Mouse (Mus musculus): ENCODE results near the gene Gprin1. TPM values are rescaled to one million over a fixed set of nuclear protein-coding genes. Genes with fewer than 3 reads are reported as not detected.
"Not testable (repeated sequence)": the region's sequence is repeated elsewhere in the genome, so short reads cannot be mapped to it uniquely, and the experiment has no call there.

Gene Gprin1
- polyA plus RNA-seq, 1 experiment, result 0.05 TPM

DNA sequence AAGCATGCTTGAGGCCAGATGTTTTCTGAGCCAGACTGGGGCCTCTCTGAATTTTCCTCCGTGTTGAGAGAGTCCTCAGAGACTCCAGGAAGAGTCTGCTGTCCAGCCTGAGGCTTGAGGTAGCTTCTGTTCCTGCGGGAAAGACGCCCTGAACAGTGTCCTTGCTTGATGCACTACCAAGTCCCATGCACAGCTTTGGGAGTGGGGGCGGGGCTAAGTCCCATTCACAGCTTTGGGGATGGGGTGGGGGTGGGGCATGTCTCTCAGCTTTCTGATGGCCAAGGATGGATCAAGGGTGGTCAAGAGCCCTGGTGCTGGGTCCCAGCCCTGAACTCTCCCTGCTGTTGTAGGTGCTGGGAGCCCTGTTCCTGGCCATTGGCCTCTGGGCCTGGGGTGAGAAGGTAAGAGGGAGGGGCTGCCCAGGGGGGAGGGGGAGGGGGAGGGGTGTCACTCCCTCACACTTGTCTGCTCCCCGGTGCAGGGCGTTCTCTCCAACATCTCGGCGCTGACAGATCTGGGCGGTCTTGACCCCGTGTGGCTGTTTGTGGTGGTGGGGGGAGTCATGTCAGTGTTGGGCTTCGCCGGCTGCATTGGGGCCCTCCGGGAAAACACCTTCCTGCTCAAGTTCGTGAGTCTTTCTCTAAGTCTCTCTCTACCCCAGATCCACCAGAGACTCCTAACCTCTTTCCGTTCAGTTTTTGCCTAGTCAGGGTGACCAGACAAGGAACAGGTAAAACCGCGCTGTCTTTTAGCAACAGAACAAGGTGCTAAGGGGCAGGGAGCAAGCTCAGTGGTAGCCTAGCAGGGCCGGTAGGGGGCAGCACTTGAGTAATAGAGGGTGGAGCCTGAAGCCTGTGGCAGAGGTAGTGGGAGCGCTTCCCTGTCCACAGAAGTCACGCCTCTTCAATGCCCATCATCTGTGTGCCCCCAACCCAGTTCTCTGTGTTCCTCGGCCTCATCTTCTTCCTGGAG lies 42.9 kb upstream of the Gprin1 start:
- Histone ChIP-seq H3K36me3 (ENCODE audit: control insufficient read depth, insufficient read depth, low read length) (no peaks in the 10 kb centered on the region), H3K4me3 (ENCODE audit: extremely low read depth, insufficient read depth, insufficient read length) (no peak overlapping the region), H3K27ac (ENCODE audit: insufficient read depth, low read length) (no peak overlapping the region), H3K27me3 (ENCODE audit: control insufficient read depth, insufficient read depth, low read length) (peaks cover 5% of the 10 kb centered on the region), H3K4me1 (ENCODE audit: control insufficient read depth, insufficient read depth, insufficient read length) (peaks cover 6% of the 10 kb centered on the region)
- 37% methylated on average over 21 of the region's 21 CpGs for WGBS
- no peak for DNase-seq (ENCODE audit: low read depth in 1 of 2, low spot score in 2 of 2)
- no peak for TF ChIP-seq POLR2A (IDR thresholded peaks at IDR 0.05; ENCODE audit: low read depth, low read length)
- 0 out of 2 replicates have a peak, but pooled peaks have one; percentile 7 for TF ChIP-seq CTCF (IDR thresholded peaks at IDR 0.05; ENCODE audit: extremely low read depth, insufficient read depth, insufficient read length, insufficient replicate concordance)

DNA sequence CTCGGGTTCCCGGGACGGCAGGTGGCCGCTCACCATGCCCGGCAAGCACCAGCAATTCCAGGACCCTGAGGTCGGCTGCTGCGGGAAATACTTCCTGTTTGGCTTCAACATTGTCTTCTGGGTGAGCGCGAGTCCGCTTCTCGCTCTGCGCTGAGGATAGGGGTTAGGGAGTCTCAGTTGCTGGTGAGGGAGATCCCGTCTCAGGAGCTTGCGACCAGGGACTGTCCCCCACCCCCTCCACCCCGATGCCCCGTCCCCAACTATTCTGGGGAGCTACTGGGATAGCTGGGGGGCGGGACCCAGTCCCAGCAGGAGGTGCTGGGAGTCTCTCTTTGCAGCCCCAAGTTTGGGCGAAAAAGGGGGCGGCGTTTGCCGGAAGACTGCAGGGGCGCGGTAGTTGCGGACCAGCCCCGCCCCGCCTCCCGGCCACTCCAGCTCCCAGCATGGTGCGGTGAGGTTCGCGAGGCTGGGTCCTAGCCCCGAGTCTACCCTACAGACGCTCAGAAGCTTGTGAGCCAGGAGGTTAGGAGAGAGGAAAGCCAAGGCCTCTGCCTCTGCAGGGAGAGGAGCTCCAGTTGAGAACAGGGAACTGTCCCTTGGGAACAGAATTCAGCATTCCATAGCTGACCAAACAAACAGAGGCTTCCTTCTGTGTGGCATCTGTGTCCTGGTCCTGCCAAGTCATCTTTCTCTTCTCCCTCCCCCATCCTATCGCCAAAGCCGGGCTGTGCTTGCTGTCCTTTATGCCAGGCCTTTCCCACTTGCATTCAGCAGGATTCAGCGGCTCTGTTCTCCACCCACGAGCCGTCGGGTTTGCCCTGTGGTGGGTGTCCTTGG lies 40.1 kb upstream of the Gprin1 start:
- no peak for DNase-seq (ENCODE audit: low read depth in 1 of 2, low spot score in 2 of 2)

DNA sequence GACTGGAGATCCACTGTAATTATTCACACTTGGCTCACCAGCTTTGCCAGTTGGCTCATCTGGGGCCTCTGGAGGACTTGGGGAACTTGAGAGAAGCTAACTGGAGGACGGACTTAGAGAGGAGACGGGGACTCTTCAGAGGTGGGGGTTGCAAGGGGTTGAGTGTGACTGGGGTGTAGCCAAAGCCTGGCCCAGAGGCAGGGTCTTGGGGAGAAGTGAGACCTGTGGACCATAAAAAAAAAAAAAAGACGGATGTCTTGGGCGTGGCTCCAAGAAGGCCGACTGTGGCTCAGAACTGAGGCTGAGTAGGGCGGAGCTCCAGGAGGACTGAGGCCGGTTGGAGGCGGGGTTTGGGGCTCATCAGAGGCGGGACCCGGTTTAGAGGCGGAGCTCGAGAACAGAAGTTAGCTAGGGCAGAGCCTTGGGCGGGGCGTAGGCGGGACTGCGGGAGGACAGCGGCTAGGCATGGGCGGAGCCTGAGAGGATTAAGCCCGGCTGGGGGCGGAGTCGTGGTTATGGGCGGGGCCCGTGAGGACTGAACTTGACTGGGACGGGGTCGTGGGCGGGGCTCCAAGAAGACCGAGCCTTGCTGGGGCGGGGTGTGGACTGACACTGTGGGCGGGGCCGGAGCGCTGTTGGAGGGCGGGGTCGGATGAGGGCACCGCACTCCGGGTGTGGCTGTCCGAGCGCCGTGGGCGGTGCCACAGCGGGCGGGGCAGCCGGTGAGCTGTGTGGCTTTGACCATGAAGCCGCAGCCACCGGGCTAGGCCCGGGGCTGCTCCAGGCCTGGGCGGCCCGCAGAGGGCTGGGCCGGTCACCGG lies 39.3 kb upstream of the Gprin1 start, which contains the start of gene Tspan17:
Gene Tspan17 (plus strand): TSS at position 638 of the 821 bp plus-strand sequence.
- TF ChIP-seq POLR2A (IDR thresholded peaks at IDR 0.05; ENCODE audit: low read depth, low read length) (no peak), CTCF (IDR thresholded peaks at IDR 0.05; ENCODE audit: extremely low read depth, insufficient read depth, insufficient read length, insufficient replicate concordance) (no peak)

More for the DNA sequence above, 40.1 kb upstream of the Gprin1 start:
- WGBS, result 2% methylated on average over 38 of the region's 38 CpGs
- no peaks in the 10 kb centered on the region for H3K36me3 ChIP-seq (ENCODE audit: control insufficient read depth, insufficient read depth, low read length)
- H3K4me3 ChIP-seq (ENCODE audit: extremely low read depth, insufficient read depth, insufficient read length), result peak overlapping the region; percentile 59
- H3K4me1 ChIP-seq (ENCODE audit: control insufficient read depth, insufficient read depth, insufficient read length), result peaks cover 6% of the 10 kb centered on the region
- H3K27ac ChIP-seq (ENCODE audit: insufficient read depth, low read length), result no peak overlapping the region
- peaks cover 5% of the 10 kb centered on the region for H3K27me3 ChIP-seq (ENCODE audit: control insufficient read depth, insufficient read depth, low read length)
- TF ChIP-seq CTCF (IDR thresholded peaks at IDR 0.05; ENCODE audit: extremely low read depth, insufficient read depth, insufficient read length, insufficient replicate concordance) (no peak), POLR2A (IDR thresholded peaks at IDR 0.05; ENCODE audit: low read depth, low read length) (no peak)

DNA sequence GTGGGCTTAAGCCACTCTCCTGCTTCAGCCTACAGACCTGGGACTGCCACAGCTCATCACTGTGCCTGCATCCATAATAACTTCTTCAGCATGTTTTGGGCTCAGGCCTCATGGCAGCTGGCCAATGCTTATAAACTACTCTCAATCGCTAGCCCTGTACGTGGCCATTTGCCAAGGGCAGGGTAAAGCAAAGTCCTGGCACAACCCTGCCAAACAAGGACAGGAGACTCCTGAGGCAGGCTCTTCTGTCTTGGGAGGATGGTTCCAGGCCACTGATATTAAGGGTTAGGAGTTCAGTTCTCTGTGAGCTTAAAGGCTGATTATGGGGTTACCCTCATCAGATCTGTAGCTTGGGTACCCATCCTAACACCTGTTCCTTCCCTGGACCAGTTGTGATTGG lies 37.9 kb upstream of the Gprin1 start:
- not testable (repeated sequence) for H3K36me3 ChIP-seq (ENCODE audit: control insufficient read depth, insufficient read depth, low read length); DNase-seq (ENCODE audit: low read depth in 1 of 2, low spot score in 2 of 2); H3K4me3 ChIP-seq (ENCODE audit: extremely low read depth, insufficient read depth, insufficient read length); H3K4me1 ChIP-seq (ENCODE audit: control insufficient read depth, insufficient read depth, insufficient read length); H3K27me3 ChIP-seq (ENCODE audit: control insufficient read depth, insufficient read depth, low read length); H3K27ac ChIP-seq (ENCODE audit: insufficient read depth, low read length)
- WGBS, result 71% methylated on average over 2 of the region's 2 CpGs

More for the DNA sequence above, 39.3 kb upstream of the Gprin1 start, which contains the start of gene Tspan17:
- 4% methylated on average over 48 of the region's 49 CpGs for WGBS
- no peak within 1 kb of the TSS for H3K27ac ChIP-seq (ENCODE audit: insufficient read depth, low read length)
- peaks cover 6% of the 10 kb centered on the region for H3K4me1 ChIP-seq (ENCODE audit: control insufficient read depth, insufficient read depth, insufficient read length)
- no peaks in the 10 kb centered on the region for H3K36me3 ChIP-seq (ENCODE audit: control insufficient read depth, insufficient read depth, low read length)
- peaks cover 5% of the 10 kb centered on the region for H3K27me3 ChIP-seq (ENCODE audit: control insufficient read depth, insufficient read depth, low read length)
- peak; percentile 82 to 88 for DNase-seq (ENCODE audit: low read depth in 1 of 2, low spot score in 2 of 2)
- peak within 1 kb of the TSS; percentile 59 for H3K4me3 ChIP-seq (ENCODE audit: extremely low read depth, insufficient read depth, insufficient read length)

DNA sequence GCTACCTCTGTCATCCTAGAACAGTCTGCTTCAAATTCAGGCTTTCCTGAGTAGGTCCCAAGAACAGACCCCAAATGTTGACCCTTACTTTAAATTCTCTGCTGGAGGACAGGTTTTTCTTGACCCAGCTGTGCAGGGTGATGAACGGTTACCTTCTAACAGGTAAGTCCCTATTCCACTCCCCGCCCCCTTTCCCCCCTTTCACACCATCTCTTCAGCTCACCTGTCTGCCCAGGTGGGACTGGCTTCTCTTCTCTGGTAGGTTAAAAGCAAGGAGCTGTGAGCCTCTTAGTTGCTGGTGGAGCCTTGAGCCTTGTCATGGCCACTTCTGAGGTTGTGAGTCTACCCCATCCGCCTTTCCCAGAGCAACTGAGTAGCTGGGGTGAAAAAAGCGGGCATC lies 34.0 kb upstream of the Gprin1 start, which contains the start of gene Eif4e1b:
Gene Eif4e1b (plus strand): TSS at position 301 of the 400 bp plus-strand sequence.
- no peak within 1 kb of the TSS for H3K27ac ChIP-seq (ENCODE audit: insufficient read depth, low read length)
- H3K27me3 ChIP-seq (ENCODE audit: control insufficient read depth, insufficient read depth, low read length), result no peaks in the 10 kb centered on the region
- no peaks in the 10 kb centered on the region for H3K4me1 ChIP-seq (ENCODE audit: control insufficient read depth, insufficient read depth, insufficient read length)
- TF ChIP-seq CTCF (IDR thresholded peaks at IDR 0.05; ENCODE audit: extremely low read depth, insufficient read depth, insufficient read length, insufficient replicate concordance) (no peak), POLR2A (IDR thresholded peaks at IDR 0.05; ENCODE audit: low read depth, low read length) (no peak)
- H3K4me3 ChIP-seq (ENCODE audit: extremely low read depth, insufficient read depth, insufficient read length), result no peak within 1 kb of the TSS
- H3K36me3 ChIP-seq (ENCODE audit: control insufficient read depth, insufficient read depth, low read length), result no peaks in the 10 kb centered on the region
- no peak for DNase-seq (ENCODE audit: low read depth in 1 of 2, low spot score in 2 of 2)
- 86% methylated on average over 4 of the region's 4 CpGs for WGBS

DNA sequence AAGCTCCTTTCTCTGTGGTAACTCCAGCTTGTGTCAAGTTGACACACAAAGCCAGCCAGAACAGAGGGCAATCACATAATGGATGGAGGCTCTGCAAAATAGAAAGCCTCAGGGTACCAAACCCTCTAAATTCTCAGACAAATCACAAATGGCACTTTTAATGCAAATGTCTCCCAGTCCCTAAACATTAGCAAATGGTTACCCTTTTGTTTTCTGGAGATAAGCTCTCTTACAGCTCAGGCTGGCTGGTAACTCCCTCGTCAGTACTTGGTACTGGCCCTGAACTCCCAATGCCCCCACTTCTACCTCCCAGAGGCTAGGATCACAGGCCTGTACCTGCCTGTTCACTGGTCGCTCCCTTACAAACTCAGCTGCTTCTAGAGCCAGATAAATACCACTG lies 33.6 kb upstream of the Gprin1 start:
- Histone ChIP-seq H3K4me3 (ENCODE audit: extremely low read depth, insufficient read depth, insufficient read length) (no peak overlapping the region), H3K4me1 (ENCODE audit: control insufficient read depth, insufficient read depth, insufficient read length) (no peaks in the 10 kb centered on the region), H3K36me3 (ENCODE audit: control insufficient read depth, insufficient read depth, low read length) (no peaks in the 10 kb centered on the region), H3K27me3 (ENCODE audit: control insufficient read depth, insufficient read depth, low read length) (no peaks in the 10 kb centered on the region), H3K27ac (ENCODE audit: insufficient read depth, low read length) (no peak overlapping the region)
- no peak for TF ChIP-seq CTCF (IDR thresholded peaks at IDR 0.05; ENCODE audit: extremely low read depth, insufficient read depth, insufficient read length, insufficient replicate concordance)
- TF ChIP-seq POLR2A (IDR thresholded peaks at IDR 0.05; ENCODE audit: low read depth, low read length), result no peak
- DNase-seq (ENCODE audit: low read depth in 1 of 2, low spot score in 2 of 2), result no peak
- 57% methylated on average over 2 of the region's 2 CpGs for WGBS

Measured in spleen, adult 2 months (tissue).